Mouse (Mus musculus) fibroblast of lung, adult 2 months (primary cell): ENCODE data around the gene Cdh6.

Source experiments
- DNase-seq: peaks from one replicate; pipeline ENCODE4 v3.0.0-alpha.2; 2011; ENCODE audit warnings: low read depth

Gene Cdh6

DNA sequence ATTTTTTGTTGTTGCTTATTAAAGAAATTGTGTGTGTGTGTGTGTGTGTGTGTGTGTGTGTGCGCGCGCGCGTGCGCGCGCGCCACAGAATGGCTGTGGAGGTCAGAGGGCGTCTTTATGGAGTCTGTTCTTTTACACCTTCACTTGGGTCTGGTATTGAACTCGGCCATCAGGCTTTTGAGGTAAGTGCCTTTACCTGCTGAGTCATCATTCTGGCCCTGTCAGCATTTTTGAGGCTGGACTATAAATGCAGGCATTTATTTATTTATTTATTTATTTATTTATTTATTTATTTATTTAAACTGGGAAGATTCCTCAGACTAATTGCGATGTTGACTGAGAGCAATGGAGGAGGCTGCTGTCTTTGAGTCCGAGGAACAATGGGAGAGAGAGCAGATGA, 109.8 kb downstream of the Cdh6 start:
- no peak for DNase-seq

DNA sequence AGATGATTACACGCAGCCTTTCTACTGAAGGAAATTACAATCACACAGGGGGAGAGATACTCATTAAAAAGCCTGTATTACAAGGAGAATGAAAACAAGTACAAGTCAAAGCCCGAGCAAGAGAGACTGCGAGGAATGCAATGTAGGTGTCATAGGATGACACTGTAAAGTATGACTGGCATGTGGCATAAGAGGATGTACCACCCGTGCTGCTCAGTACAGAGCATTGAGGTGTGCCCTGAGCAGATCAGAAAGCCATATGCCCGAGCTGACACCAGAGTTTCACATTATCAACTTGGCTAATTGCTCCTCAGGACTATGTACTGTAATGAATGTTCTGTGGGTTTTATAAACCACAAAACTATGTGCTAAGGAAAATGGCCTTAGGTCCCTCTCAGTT, 115.7 kb downstream of the Cdh6 start:
- DNase-seq: no peak

DNA sequence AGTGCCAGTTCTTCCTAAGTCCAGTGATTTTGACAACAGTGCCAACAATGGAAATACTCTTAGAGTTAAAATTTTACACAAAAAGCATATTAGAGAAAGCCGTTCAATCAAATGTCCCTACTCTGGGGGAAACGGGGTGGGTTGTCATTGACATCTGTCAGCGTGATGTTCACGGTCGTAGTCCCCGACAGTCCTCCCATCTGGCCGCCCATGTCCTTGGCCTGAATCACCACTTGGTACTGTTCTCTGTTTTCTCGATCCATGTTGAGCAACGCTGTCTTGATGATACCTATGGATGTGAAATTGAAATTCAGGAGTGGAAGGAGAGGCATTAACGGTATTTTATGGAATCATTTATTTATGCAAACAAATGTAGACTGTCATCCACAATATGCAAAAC, 116.2 kb downstream of the Cdh6 start:
- no peak for DNase-seq

DNA sequence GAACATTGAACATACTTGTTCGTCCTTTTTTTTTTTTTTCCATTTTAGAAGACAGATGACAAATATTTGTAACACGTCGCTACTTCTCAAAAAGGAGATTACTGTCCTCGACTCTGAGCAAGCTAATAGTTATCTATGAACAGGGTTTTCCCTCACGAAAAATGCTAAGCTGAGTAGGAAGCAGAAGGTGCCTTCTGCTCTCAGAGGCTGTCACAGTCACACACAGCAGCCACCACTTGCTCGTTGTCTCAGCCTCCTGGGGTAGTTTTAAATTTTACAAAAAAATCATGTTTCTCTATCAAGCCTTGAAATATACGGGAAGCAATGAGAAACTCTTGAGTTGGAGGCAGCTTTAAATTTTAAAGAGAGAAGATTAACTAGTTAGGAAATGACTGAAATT, 125.6 kb downstream of the Cdh6 start:
- DNase-seq: no peak

DNA sequence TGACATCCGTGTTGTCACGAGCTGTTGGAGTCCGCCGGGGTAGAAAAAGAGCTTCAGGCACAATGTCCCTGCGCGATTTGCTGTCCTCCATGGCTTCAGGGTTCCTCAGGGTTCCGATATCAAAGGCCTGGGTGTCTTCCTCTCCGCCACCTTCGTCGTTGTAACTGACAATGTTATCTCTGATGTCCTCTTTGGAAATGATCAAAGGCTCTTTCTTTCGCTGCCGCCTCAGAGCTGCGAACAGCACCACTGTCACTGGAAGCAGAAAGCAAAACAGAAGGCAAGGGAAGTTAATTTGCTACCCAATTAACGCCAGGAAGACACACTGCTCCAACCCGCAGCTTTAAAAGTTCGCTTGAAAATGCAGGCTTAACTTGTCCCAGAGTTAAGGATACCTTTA, 139.0 kb downstream of the Cdh6 start:
- DNase-seq: no peak

DNA sequence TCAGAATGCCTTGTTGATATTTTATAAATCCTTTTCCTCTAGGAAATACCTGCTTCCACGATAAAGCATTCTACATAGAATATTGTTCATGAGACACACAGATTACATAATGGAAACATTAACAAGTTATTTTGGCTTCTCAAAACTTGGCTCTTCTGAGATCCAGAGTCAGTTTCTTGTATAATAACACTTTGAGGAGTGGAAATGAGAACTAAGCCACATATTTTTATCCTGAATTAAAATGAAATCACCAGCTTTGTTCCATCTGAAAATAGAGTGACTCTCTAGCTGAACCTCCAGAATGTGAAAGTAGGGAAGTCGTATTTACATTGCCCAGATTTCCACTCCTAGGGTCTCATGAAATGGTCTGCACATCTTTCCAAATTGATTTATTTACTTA, 142.8 kb downstream of the Cdh6 start:
- no peak for DNase-seq

DNA sequence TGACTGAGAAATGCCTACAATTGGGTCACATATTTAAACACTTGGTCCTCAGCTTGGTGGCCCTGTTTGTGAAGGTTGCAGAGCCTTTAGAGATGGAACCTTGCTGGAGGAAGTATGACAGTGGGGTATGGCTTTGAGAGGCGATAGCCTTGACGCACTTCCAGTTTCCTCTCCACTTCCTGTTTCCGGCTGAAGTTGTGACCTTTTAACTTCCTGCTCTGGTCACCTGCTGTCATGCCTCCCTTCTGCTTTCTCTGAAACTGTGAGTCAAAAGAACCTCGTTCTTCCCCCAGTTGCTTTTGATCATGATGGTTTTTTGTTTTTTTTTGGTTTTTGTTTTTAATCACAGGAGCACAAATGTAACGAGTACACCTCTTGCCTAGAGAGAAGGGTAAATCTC, 146.0 kb downstream of the Cdh6 start:
- no peak for DNase-seq

DNA sequence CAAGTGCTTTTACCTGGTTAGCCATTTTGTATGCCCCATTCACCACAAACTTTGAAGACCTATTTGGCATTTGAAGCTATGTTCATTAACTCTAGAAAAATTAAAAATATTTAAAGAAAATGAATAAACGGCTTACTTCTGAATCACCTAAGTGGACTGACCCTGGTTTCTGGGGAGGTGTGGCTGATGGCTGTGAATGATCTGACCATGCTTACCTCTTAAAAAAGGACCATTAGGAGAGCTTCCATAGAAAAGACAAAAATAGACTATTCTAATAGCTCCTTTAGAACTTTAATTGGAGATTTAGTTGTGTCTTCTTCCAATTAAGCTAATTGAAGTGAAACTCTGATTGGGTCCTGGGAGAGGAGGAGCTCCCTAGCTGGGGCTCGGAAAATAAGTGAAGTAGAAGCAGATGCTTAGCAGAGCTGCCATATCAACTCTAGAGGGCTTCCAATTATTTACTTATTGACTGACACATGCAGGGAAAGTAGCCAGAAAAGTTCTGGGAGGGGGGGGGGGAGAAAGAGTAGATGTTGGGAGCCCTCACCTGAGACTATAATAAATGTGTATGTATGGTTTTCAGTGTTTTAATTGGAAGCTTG, 156.6 kb downstream of the Cdh6 start:
- no peak for DNase-seq

DNA sequence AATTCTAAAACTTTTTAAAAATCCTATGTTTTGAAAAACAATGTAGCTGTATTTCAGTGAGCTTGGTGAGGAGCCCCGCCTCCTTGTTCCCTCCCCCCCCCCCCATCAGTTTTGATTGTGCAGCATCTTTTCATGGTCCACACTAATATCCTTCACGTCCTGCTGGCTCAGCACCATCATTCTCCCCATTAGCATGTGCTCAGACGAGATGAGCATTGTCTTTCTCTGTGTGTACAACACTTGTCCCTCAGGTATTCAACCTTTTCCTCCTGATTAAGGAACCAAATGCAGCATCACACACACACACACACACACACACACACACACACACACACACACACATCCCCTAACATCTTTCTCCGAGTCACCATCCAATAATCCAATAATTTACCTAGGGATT, 164.7 kb downstream of the Cdh6 start:
- DNase-seq: no peak

DNA sequence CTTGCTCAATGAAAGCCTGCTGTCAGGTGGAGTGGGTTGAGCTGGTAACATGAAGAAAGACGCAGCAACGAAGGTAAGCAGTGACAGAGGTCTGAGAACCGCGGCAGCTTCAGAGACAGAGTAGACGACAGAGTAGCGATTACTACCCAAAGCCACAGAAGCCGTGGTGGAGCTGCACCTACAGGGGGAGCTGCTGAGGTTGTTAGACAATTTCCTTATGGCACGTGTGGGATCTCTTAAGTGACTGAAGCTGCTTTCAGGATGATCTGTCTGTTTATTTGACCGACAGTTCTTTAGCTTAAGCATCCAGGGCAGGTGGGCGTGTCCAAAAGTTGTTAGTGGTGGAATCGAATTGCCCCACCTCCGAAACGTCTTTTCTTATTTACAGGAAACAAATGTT, 167.5 kb downstream of the Cdh6 start:
- DNase-seq: no peak

DNA sequence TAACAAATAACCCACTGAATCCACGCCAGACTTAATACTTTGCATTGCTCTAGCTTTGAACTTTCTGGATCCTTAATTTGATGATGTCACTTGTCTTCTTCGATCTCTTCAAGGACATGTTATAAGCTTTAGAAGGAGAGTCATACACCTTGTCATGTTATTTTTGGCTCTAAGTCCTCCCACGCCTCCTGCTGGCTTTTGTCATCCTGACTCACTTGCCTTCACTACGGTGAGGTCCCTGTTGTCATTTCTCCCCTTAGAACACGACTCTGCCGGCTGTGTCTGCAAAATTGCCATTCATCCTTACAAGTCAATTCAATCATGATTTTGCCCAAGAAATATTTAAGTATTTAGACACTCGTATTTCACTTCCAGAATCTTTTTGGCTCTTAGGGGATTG, 171.9 kb downstream of the Cdh6 start:
- no peak for DNase-seq

DNA sequence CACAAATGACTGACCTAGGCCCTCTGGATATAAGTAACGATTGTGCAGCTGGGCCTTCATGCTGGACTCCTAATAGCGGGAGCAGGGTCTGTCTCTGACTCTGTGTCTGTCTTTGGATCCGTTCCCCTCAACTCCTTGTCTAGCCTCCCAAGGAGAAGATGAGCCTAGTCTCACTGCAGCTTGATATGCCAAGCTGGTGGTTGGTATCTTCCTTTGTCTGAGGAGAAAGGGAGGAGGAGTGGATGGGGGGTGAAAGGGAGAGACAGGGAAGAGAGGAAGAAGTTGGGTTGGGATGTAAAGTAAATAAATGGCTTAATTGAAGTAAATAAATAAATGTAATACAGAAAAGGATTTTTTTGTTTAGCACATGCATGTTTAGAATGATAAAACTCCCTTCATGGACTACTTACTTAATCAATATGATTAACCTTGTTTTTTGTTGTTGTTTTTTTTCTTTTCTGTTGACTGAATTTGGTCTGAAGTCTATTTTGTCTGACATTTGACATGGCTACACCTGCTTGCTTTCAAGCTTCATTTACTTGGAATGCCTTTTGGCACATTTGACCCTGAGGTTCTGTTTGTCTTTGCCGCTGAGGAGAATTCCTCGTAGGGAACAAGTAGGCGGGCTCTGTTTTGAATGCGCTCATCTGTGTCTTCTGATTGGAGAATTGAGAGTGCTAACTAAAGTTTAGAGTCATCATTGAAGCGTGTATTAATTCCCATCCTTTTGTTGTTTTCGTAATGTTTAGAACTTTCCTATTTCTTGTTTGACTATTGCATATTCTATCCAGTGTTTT, 178.7 kb downstream of the Cdh6 start:
- DNase-seq: no peak
